Comparison of ENCODE assay signal across 8 mouse cellular contexts in the genomic region with DNA sequence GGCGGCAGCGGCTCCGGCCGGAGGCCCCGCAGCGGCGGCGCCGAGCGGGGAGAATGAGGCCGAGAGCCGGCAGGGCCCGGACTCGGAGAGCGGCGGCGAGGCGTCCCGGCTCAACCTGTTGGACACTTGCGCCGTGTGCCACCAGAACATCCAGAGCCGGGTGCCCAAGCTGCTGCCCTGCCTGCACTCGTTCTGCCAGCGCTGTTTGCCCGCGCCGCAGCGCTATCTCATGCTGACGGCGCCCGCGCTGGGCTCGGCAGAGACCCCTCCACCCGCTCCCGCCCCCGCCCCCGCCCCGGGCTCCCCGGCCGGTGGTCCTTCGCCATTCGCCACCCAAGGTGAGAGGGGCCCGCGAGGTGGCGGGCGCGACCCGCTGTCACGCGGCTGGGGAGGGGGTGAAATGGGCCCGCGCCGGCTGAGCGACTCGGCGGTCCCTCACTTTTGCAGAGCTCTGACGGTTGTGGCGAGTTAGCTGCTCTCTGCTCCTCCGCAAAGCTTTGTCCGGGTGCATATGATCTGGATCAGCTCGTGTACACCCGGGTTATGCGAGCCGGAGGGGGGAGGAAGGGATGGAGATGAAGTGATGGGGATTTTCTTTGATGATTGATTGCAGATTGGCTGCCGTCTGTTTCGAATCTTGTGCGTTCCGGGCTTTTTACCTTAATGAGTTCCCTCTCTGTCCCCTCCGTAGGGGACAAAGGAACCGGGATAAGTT. TPM values are rescaled to one million over a fixed set of nuclear protein-coding genes. Genes with fewer than 3 reads are reported as not detected.
DNase-seq lines count a peak whose midpoint lies in the region; ATAC-seq lines count a peak whose summit lies in the region.

No protein-coding gene starts in this region.

- peak overlapping the region; percentile 42 for H3K4me2 ChIP-seq in forebrain, embryonic 14.5 days (ENCODE audit: low read length)
- peak overlapping the region; percentile 53 for H3K4me2 ChIP-seq in lung, embryonic 16.5 days (ENCODE audit: low read depth, low read length)

- peaks cover 4% of the 10 kb centered on the region; the same call in 1 of the 2 replicates for H3K36me3 ChIP-seq in forebrain, embryonic 14.5 days (ENCODE audit: control insufficient read depth, insufficient read depth, low read length)
- peaks cover 9% of the 10 kb centered on the region for H3K36me3 ChIP-seq in lung, embryonic 16.5 days (ENCODE audit: control insufficient read depth, insufficient read depth, low read length)

- H3K27me3 ChIP-seq in forebrain, embryonic 14.5 days (replicated peaks; ENCODE audit: control insufficient read depth, insufficient read depth, low read length), result no peaks in the 10 kb centered on the region
- no peaks in the 10 kb centered on the region for H3K27me3 ChIP-seq in lung, embryonic 16.5 days (ENCODE audit: control insufficient read depth, insufficient read depth, low read depth, low read length)

- intact Hi-C loops in heart, postnatal 10 days (cut with DNase I), result loop anchor here (2.0 to 5.0 kb wide), 4 partner anchors 101 to 280 kb away; no protein-coding TSS in a partner anchor

- peak overlapping the region; percentile 88 for H3K4me3 ChIP-seq in forebrain, embryonic 14.5 days (ENCODE audit: low read depth, low read length)
- H3K4me3 ChIP-seq in lung, embryonic 16.5 days (ENCODE audit: low read length), result peak overlapping the region; percentile 90

- peak overlapping the region; percentile 97 for H3K9ac ChIP-seq in forebrain, embryonic 14.5 days (ENCODE audit: low read length)
- peak overlapping the region; percentile 96 for H3K9ac ChIP-seq in lung, embryonic 16.5 days (ENCODE audit: low read length)

- H3K4me1 ChIP-seq in forebrain, embryonic 14.5 days (ENCODE audit: control insufficient read depth, insufficient read depth, low read length), result no peaks in the 10 kb centered on the region
- no peaks in the 10 kb centered on the region for H3K4me1 ChIP-seq in lung, embryonic 16.5 days (replicated peaks; ENCODE audit: control insufficient read depth, insufficient read depth, low read length)

- ATAC-seq in CD4-positive, CD25-positive, alpha-beta regulatory T cell, adult 4 months, result peak; percentile 27
- ATAC-seq in forebrain, embryonic 14.5 days, result peak; percentile 64
- peak; percentile 35 for ATAC-seq in lung, embryonic 16.5 days (ENCODE audit: low read depth)

- DNase-seq in adrenal gland, postnatal 4 days (ENCODE audit: low spot score in 2 of 2), result peak; percentile 17 to 26
- peak; percentile 70 for DNase-seq in forebrain, embryonic 14.5 days (ENCODE audit: low spot score)
- DNase-seq in heart, postnatal 10 days, result peak; percentile 71
- peak; percentile 27 to 48 for DNase-seq in layer of hippocampus, adult 18-20 months (ENCODE audit: low spot score in 2 of 2)
- peak; percentile 31 for DNase-seq in ovary, postnatal 10 days (ENCODE audit: low spot score)
- peak; percentile 67 to 71 for DNase-seq in thymus, postnatal 10 days (ENCODE audit: low spot score in 2 of 2)

- peak overlapping the region; percentile 99 for H3K27ac ChIP-seq in forebrain, embryonic 14.5 days (ENCODE audit: low read depth, low read length)
- peak overlapping the region; percentile 97 for H3K27ac ChIP-seq in lung, embryonic 16.5 days (ENCODE audit: low read length)

- H3K9me3 ChIP-seq in forebrain, embryonic 14.5 days (replicated peaks; ENCODE audit: control insufficient read depth, low read length), result peaks cover 37% of the 10 kb centered on the region
- H3K9me3 ChIP-seq in lung, embryonic 16.5 days (ENCODE audit: control insufficient read depth, low read length), result peaks cover 32% of the 10 kb centered on the region

- under 1% methylated on average over 56 of the region's 70 CpGs for WGBS in forebrain, embryonic 14.5 days
- 0% methylated on average over 58 of the region's 70 CpGs for WGBS in lung, embryonic 16.5 days

RNA-seq across cellular contexts. Expression of a gene that starts 0.7 kb away (rescaled TPM):
- polyA plus RNA-seq in CD4-positive, CD25-positive, alpha-beta regulatory T cell, adult 4 months (2017; shearing (Covaris generic)), result 10 to 100 TPM; 12.0 to 12.9 TPM
- 10 to 100 TPM; 64.1 to 74.7 TPM for total RNA-seq in adrenal gland, postnatal 4 days (2021)
- polyA plus RNA-seq in forebrain, embryonic 14.5 days (2014; fragmentation: Nextera tagmentation; extraction: Ambion mirVana), result 23.0 and 24.7 TPM in 2 replicates
- total RNA-seq in heart, postnatal 10 days (2021), result 10 to 100 TPM; 49.9 to 61.7 TPM
- 10 to 100 TPM; 30.9 to 33.3 TPM for total RNA-seq in layer of hippocampus, adult 18-20 months (2021)
- polyA plus RNA-seq in lung, embryonic 16.5 days (2015; fragmentation: Nextera tagmentation; extraction: Ambion mirVana), result 9.8 and 10.0 TPM in 2 replicates

Comparison
In these comparisons a context has a peak if more than half of its experiments do, and no peak if none do; other contexts are left out.
1. Peak in every context shown above with its lines: DNase-seq, ATAC-seq, H3K4me3 ChIP-seq and H3K27ac ChIP-seq.